Mouse (Mus musculus) urinary bladder, postnatal 25 days (tissue): ENCODE measurements around the gene Srsf3.

Experiments used
- DNase-seq: peaks from one replicate; pipeline ENCODE4 v3.0.0; 2022; ENCODE audit warnings: low spot score

Srsf3 gene

DNA sequence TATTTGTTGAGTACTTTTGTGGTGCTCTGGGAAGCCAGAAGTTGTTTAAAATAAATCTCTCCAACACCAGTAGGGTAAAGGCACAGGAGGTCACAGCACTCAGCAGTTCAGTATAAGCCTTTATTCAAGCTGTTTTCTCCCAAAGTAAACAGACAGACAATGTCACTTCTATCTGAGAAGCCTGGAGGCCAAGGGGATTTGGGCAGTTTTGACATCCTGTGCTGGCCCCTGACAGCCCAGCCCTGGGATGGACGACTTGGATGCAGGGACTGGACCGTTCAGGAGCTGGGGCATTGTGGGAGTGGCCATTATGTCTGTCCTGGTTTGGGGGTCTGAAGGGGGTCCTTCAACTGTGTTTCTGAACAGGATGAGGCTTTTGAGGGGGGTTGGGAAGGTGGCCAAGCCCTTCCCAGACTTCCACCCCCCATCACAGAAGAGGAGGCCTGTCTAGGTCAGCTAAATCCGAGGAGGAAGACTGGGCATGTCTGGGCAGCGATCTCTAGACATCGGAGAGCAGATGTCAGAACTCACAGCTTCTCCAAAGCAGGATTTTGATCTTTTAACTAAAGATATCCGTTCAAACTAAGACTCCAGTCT, 59.0 kb downstream of the Srsf3 start:
- no peak for DNase-seq

- no peak for DNase-seq
These were observed 60.1 kb downstream of the Srsf3 start for GRCm38 (mm10) chr17:29092497-29092896.
